Mouse (Mus musculus): ENCODE results near the gene Pxylp1.

Pxylp1 gene

GRCm38 (mm10) chr9:96890756-96891155, 1.7 kb downstream of the Pxylp1 start:
- no peak for DNase-seq (ENCODE audit: low read depth, low spot score)

DNA sequence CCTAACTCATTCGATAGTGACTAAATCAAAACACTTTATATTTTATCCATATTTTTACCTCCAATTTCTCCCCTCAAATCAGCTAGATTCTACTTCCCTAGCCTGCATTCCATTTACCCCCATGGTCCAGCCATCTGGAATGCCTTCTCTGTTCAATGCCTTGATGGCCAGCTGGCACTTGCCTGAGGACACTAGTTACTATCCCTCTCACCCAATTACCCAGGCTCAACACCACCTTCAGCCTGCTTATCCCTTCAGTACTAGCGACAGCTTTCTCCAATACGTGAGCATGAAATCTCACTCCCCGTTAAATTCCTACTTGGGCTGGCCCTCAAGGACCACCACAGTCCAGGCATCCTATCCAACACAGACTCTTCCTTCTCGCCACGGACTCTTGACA, 2.2 kb downstream of the Pxylp1 start:
- no peak for DNase-seq (ENCODE audit: low read depth, low spot score)

DNA sequence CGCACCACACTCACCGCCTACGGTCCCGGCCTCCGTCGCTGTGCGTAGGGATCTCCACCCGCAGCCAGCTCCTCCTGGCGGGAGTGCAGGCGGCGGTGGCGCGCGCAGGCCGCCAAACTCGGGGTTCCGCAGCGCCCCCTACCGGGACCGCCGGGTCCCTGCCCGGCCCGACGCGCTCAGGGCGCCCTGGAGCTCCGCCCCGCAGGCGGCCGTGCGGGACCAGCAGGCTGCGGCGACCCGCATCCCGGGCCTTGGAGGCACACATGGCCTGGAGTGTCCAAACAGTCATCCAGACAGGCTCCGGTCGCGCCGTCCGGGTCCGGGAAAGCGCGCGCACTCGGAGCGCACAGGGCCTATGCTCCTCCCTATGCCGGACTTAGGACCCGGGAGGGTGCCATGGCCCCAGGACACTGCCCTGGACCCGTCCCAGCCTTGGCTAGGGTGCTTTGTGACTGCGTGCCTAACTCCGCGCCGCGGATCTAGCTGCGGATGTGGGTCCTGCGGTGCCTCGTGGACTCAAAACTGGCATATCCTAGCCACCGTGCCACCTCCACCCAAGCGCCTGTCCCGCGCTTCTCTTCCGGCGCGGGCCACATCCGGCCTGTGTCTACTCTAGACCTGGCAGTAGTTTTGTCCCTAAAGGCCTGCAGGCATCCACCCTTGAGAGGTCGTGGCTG, 3.0 kb downstream of the Pxylp1 start:
- peak; percentile 90 for DNase-seq (ENCODE audit: low read depth, low spot score)

DNA sequence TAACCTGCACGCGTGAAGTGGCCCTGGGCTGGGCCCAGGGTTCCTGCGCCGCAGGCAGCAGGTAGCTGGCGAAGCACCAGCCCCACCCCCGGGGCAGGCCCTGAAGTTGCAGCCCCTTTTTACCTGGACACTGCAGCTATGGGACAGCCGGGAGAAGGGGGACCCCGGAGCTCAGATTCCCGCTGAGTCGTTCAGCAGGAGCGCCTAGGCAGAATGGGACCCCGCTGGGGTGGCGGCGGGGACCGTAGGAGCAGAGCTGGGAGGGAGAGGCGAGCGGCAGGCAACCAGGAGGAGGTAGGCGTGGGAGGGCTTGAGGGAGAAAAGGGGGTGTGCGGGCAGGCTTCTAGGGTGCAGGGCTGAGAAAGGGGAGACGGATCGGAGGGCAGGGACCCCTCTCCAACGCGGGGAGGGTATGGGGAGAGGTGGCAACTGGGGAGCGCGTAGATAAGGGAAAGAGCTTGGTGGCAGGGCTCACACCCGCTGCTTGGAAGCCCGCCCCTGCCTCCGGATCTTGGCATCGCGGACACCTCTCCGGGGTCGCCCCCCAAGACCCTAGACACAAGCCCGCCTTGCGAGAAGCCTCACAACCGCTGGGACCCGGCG, 3.6 kb downstream of the Pxylp1 start:
- DNase-seq (ENCODE audit: low read depth, low spot score), result peak; percentile 47

DNA sequence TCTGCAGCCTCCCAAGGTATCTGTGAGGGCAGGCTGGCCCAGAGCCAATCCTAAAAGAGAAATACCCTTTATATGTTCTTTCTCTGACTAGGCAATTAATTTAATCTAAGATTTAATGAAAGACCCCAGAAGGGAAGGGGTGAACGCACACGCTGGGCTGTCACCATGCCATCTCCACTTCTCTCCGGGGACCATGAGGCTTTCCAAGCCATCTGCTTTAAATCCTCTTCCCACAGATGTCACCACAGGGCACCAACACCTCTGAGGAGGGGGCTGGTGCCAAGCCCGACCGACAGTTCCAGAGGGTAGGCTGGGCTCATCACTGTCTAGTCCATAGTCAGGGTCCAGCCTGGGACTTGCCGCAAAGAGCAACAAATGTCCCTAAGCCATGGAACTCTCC, 4.5 kb downstream of the Pxylp1 start:
- no peak for DNase-seq (ENCODE audit: low read depth, low spot score)

- DNase-seq (ENCODE audit: low read depth, low spot score), result no peak
These were observed 5.0 kb downstream of the Pxylp1 start for GRCm38 (mm10) chr9:96887492-96887891.

DNA sequence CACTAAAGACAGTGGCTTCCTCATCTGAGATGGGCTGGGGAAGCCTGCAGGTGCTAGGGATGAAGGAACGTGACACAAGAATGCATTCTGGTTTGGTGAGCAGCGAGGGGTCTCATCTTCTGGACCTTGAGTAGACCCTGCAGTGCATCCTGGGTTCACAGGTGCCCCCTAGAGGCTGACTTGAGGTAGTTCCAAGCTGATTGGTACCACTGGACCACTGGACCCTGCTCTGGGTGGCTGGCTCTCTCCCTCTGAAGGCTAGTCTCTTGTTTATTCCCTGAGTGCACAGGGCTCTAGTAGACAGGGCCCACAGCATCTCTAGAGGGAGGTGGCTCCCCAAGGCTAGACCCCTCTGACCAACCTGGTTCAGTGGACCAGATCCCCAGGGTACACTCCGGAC, 6.7 kb downstream of the Pxylp1 start:
- peak; percentile 16 for DNase-seq (ENCODE audit: low read depth, low spot score)

- DNase-seq (ENCODE audit: low read depth, low spot score), result no peak
These were observed 9.8 kb downstream of the Pxylp1 start for GRCm38 (mm10) chr9:96882496-96883265.

- no peak for DNase-seq (ENCODE audit: low read depth, low spot score)
These were observed 10.6 kb downstream of the Pxylp1 start for GRCm38 (mm10) chr9:96881901-96882300.

DNA sequence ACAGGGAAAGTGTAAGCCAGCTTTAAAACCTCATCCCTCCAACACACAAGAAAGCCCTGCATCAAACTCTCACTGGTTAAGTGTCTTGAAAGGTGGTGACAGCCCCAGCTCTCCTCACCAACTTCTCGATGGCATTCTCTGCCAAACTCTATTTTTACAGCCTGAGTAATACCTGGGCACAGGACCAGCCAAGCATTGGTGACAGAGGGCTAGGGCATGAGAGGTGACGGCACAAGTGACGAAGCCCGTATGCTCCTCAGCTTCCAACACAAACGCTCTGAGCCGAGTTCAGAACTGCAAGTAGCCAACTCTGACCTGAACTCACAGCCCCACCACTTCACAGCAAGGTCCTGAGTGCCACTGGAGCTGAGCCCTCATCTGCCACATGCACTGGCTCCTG, 13.4 kb downstream of the Pxylp1 start:
- no peak for DNase-seq (ENCODE audit: low read depth, low spot score)

DNA sequence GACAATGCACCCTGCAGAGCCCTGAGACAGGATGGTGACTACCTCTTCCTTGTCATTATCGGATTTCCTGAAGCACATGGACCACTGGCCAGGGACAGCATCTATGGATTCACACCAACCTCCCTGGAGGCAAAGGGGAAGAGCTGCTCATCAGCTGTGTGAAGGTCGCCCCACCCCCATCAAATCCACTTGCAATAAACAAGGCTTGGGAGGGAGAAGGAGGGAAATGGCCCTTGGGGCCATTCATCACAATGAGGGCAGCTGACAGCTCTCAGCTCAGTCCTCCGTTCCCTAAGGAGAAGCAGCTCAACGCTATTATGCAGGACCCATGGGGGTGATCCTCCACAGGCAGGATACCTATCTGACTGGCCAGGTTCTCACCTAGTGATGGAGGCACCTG, 14.0 kb downstream of the Pxylp1 start:
- no peak for DNase-seq (ENCODE audit: low read depth, low spot score)

- no peak for DNase-seq (ENCODE audit: low read depth, low spot score)
These were observed 16.8 kb downstream of the Pxylp1 start for GRCm38 (mm10) chr9:96875704-96876103.

DNA sequence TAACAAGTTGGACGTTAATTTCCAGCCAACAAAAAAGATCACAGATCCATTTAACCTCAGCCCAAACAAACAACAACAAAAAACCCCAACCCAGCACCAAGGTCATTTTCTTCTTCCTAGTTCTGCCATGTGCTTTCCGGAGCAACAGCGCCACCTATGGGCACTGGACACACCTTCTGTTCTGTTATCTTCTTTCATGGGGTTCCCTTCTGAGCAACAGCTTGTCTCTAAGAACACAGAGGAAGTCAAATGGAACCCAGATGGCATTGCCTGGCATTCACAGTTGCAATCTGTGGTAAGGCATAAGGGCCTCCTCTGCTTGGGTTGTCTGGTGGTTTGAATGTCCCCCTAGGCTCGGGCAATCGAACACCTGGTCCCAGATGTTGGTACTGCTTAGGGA, 19.4 kb downstream of the Pxylp1 start:
- no peak for DNase-seq (ENCODE audit: low read depth, low spot score)

GRCm38 (mm10) chr9:96870104-96870503, 22.4 kb downstream of the Pxylp1 start:
- no peak for DNase-seq (ENCODE audit: low read depth, low spot score)

DNA sequence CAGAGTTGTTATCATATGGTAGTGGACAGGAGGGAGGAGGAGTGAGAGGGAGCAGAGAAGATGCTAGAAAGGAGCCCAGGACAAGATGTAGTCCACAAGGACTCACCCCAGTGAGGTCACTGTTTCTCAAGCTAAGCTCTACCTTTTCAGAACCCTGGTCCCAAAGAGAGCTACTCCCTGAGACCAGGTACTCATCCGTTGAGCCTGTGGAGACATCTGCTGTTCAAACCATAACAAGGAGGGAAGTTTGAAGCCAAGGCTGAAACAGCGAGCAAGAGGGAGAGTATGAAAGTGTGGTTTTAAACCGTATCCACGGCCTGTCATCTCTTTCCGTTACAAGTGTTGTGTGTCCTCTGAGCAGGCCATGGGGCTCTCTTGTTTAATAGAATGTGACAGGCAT, 22.9 kb downstream of the Pxylp1 start:
- no peak for DNase-seq (ENCODE audit: low read depth, low spot score)

DNA sequence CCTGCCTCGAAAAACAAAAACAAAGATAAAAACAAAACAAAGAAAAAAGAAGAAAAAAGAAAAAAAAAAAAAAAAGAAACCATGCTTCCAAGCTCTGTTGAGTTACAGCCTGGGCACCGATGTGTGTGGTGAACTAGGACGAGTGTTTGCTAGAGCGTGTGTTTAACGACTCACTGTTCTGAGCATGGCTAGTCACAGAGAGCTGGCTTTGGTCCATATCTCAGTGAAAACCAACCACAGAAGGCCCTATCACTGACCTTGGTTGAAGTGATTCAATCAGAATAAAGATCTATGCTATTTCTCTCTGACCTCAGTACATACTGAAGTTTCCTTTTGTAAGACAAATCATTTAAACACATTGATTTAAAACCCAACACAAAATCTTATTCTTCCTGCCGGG, 23.9 kb downstream of the Pxylp1 start:
- no peak for DNase-seq (ENCODE audit: low read depth, low spot score)

GRCm38 (mm10) chr9:96867165-96867564, 25.3 kb downstream of the Pxylp1 start:
- DNase-seq (ENCODE audit: low read depth, low spot score), result no peak

GRCm38 (mm10) chr9:96866196-96866595, 26.3 kb downstream of the Pxylp1 start:
- DNase-seq (ENCODE audit: low read depth, low spot score), result no peak

GRCm38 (mm10) chr9:96865473-96866050, 26.9 kb downstream of the Pxylp1 start:
- DNase-seq (ENCODE audit: low read depth, low spot score), result no peak

DNA sequence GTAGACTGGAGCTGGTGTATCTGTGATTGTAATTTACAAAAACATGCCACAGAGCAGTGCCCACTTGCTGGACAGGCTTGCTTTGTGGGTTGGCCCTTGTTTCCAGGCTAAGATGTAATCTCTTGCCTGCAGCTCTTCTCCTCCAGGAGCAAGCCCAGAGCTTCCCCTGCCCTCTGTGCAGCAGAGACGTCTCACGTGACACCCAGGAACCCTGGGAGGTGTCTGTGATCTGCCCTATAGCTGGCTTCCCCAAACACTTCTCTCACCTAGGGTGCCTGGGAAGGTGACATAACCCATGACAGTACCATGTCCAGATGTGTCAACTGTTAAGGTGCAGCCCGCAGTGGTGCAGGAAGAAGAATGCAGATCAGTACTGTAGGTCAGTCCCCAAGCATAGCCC, 28.9 kb downstream of the Pxylp1 start:
- no peak for DNase-seq (ENCODE audit: low read depth, low spot score)

GRCm38 (mm10) chr9:96862836-96863235, 29.6 kb downstream of the Pxylp1 start:
- no peak for DNase-seq (ENCODE audit: low read depth, low spot score)

DNA sequence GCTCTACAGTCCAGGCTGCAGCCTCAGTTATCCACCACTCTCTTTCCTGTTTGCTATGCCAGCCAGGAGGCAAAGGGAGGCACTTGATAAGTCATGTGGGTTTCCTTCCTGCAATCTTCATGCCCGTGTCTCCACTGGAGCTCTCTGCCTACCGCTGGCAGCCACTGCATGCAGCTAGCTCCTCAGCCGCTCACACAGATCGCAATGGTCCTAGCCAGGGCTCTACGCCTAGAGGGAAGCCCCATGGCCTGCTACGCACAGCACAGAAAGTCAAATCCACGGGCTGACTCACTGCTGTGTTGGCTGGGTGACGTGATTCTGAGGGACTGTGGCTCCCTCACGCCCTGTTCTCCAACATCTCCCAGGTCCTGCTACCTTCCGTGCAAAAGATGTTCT, 31.4 kb downstream of the Pxylp1 start:
- DNase-seq (ENCODE audit: low read depth, low spot score), result no peak
